Mouse (Mus musculus) hematopoietic stem cell, adult 5-6 weeks (primary cell): ENCODE measurements at regions not wholly inside any gene's neighbourhood (a gene's known extent, or its start where the extent isn't known, plus 50 kb on each side); places are given as distances from the start of the nearest gene placed in this dataset.

Source experiments
- ATAC-seq, 2 experiments: fragments of 125-278 bp in 1 of 2; replicated peaks in 1 of 2; 2 replicates each; pipeline ENCODE4 v1.8.0; 2016 to 2017; ENCODE audit warnings: inconsistent platforms in 2 of 2, mild to moderate bottlenecking in 2 of 2, moderate number of reproducible peaks in 2 of 2, low read depth in 1 of 2, moderate TSS enrichment in 1 of 2; ENCODE audit not compliant: low FRiP score in 2 of 2, poor library complexity in 2 of 2, severe bottlenecking in 2 of 2, insufficient read depth in 1 of 2, low TSS enrichment in 1 of 2

DNA sequence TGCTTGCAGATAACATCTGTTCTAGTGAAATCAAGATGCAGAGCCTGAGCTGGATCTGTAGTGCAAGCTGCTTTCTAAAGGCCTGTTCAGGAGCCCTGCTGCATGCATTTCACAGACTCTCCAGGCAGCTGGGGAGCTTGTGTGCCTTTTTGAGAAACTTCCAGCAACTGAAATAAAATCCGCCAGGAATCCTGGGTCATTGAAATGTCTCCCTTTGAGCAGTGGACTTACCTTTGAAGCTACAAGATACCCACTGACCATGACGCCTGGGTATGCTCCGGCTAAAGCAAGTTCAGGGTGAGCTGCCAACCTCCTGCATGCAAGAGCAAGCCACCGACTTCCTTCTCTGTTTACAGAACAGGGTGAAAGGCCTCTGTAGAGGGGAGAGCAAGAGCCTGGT, 278.7 kb downstream of the Cenpw start:
- ATAC-seq = no peak

DNA sequence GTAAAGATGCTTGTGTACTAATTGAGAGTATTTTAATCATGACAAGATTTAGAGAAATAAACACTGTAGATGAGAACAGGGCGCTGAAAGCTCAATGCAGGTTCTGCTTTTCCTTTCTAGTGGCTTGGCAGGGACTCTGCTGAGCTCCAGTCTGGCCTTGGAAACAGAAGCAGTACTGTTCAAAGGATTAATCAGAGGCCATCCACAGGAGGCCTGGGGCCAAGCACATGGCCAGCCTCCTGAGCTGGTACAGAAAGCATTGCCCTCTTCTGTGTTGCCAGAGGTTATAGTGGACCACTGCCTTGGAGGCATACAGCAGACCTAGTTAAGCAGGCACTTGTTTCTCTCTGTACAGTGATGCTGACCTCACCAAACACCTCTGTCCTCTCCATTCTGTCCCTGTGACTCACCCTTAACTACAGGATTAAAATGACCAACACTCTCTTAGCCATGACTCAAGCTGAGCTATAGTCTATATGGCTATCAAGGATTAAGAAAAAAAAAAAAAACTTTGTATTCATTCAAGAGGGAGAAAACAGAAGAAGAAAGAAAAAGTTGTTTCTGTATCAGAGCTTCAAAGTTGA, 302.5 kb downstream of the Cenpw start:
- peak; percentile 48 to 67; a peak in 3 of 4 replicates for ATAC-seq

DNA sequence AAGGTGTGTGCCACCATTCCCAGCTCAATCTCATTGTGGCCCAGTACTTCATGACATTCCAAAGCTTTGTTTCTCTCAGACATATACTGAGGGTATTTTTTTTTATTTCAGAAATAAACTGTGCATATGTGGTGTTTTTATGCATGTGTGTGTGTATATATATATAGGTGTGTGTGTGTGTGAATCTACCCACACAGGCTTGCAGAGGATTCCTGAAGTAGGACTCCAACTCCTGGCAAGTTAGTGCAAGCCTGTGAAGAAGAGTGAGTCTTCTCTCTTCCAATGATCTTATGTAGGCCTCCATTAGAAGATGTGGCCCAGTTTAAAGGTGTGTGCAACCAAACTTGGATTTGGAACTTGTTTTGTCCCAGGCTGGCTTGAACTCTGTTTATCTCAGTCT, 328.9 kb upstream of the Rspo3 start:
- no peak for ATAC-seq

DNA sequence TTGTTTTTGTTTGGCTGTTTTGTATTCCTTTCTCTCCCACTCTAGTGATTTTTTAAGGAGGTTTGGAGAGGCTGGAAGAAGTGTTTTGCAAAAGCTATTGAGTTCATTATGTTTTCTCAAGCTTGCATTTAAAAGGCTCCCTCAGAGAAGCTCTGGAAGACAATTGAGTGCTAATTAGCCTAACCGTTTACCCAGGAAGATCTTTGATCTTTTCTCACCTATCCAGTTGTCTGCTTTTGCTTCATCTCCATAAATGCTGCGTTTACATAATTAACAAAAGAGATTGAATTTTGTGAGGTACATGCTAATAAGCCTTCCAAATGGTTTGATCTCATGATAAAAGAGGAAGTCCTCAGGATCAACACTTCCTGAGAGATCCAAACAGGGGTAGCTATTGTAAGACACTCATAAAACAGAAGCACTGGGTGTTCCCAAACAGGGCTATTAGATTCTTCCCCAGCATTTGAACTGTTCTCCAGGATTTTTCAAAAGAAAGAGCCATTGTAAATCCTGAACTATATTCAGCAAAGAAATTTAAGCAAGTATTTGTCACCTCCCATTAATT, 320.2 kb upstream of the Rspo3 start:
- no peak for ATAC-seq

DNA sequence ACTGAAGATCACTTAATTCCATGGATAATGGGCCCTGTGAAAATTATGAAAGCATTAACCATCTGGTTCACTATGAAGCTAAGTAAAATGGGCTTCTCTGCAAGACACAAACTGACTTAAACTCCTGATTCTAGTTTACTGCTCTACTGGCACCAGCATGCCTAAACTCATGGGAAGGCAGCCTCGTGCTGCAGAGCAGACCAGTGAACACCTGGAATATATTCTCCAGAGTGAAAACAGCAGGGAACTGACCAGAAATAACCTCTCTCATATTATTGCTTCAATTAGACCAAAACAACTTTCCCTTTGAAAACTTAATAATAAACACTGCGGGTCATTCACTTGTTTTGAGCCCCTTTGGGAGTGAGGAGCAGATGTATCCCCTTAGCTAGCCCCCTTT, 316.8 kb upstream of the Rspo3 start:
- no peak for ATAC-seq

DNA sequence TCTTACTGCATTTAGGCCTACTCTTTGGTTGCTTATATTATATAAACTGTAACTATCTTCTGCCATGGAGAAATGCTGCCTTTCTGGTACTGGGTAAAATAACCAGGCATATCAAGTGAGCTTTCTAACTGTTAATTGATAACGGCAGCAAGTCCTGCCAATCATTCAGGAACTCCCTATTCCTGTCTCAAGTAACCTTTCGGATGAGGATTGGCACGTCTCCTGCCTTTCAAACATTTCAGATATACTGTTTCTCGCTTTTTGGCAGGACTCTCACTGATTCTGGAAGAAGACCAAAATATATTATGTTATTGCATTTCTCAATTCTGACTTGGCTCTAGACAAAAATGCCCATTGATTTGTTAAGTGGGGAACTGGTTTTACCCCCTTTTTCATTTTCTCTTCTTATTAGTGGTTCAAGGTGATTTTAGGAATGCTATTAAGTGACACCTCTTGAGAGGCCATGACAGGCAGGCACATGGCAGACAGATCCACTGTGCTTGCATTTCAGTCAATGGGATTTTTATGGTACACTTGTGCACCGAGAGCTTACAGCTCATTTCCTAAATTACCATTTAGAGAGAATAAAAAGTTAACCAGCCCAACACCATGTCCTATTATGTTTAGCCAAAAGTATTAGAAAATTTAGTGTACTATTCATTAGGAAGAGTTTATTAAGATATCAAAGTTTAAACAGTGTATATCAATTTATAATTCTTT, 289.4 kb upstream of the Rspo3 start:
- no peak for ATAC-seq

DNA sequence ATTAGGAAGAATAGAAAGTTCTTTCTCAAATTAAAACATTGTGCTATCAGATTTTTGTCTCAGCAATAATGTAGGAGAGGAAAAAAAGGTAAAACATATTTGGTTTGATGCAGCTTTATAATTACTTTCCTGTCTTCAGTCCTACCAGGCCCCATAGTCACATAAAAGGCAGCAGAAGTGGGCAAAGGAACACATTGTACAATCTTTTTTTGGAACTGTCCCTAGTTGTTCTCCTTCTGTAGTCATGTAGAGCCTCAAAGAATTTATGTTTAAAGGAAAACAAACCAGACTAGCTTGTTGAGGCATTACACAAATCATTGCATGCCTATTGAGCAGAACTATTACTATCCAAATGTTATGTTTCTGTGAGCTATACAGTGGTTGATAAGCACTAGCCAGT, 288.7 kb upstream of the Rspo3 start:
- no peak for ATAC-seq

DNA sequence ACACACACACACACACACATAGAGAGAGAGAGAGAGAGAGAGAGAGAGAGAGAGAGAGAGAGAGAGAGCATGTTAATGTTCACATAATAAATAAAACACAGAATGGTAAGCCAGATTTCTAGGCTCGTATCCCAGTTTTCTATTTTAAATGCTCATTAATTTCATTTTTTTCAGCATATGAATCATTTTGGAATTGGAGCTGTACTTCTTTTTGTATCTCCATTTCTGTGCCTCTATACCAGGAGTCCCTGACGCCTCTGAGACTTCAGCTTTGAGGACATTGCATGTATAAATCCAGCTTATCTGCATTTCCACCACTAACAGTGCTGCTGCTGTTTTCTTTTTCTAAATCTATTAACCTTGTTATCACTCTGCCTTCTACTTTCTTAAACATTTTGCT, 287.5 kb upstream of the Rspo3 start:
- ATAC-seq = no peak

DNA sequence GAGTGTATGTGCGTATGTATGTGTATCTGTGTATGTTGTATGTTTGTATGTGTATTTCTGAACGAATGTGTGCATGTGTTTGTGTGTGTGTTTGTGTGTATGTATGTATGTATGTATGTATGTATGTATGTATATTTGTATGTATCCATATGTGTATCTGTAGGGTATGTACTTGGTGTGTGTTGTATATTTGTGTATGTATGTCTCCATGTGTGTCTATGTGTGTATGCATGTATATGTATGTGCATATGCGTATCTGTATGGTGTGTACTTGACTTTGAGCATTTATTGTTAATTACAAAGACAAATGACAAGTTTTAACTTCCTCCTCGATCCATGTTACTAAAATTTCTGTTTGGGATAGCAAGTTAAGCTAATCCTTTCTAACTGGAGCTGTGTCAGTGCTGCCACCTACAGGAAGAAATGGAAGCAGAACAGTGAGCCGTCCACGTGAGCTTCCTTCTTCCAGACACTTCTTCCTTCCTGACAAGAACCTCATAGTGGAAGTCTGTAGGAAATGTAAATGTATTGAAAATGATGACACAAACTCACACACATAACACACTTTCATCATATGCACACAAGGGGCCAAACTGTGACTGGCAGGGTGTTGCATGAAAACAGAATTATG, 268.4 kb upstream of the Rspo3 start:
- ATAC-seq = peak; percentile 71 to 81

DNA sequence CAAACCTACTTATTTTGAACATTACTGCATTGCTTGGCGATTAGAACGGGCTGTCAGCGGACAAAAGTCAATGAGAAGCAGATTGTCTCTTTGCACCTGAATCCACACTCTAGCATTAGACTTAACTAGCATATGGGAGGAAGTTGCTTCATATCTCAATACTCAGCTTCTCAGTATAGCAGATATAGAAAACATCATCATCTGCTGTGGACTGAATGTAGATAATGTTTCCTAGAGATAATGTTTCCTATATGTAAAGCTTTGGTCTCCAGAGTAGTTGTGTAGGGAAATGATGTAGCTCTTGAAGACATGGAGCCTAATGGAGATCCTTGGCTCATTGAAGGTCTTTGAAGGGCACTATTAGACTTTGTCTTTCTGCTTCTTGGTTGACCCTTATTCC, 267.0 kb upstream of the Rspo3 start:
- ATAC-seq = no peak

DNA sequence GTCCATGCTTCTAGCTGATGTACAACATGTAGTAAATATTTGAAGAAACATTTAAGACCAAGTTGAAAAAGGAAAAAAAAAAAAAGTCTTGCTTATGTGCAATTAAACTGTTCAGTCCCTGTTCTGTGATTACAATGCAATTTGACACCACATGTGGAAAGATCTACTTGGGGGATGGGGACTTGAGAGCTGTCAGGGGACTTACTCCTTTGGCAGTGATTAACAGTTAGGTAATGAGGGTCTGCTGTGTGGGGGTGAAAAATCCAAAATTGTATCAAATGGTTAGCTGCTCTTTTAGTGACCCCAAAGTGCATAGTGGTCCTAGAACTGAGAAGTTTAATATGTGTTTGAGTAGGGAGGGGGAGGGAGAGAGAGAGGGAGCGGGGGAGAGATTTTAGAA, 259.0 kb upstream of the Rspo3 start:
- no peak for ATAC-seq

DNA sequence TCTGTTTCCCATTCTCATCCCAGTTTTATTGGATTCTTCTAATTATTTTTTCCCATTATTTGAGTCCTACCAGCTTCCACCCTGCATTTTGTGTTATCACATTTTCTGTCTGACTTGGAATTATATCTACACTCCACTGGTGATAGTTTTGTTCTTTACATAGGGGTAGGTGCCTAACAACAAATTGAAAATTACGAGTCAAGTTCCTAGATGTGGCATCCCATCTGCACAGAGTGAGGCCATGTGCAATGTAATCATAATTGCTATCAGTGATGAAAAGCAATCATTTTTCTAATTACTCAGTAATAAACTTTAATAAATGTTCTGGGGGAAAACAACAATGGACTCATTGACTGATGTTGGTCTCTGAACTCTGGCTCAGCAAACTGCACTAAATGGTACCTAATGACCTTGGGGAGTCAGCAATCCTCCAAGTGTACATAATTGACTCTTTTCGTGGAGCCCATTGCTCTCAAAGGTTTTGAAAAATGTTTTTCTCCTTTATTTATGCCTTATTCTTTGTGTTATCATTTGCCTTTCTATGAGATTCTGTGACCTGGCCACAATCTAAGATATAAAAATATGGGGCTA, 250.6 kb upstream of the Rspo3 start:
- no peak for ATAC-seq

DNA sequence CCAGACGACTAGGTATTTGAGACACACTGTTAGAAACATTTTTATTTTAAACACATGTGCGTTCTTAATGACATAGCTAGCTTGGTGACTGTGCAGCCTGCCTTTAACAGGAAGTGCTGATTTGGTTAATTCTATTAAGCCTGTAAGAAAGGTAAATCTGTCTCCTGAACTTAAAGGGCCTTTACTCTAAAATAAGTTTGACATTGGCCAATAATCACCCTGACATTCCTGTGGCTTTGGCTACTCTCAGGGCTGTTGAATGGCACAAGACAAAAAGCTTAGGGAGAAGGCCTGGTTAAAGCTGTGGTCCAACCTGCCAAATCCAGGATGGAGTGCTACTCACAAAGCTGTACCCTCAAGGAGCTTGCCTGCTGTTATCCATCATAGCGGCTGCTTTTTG, 201.0 kb upstream of the Rspo3 start:
- ATAC-seq = no peak

DNA sequence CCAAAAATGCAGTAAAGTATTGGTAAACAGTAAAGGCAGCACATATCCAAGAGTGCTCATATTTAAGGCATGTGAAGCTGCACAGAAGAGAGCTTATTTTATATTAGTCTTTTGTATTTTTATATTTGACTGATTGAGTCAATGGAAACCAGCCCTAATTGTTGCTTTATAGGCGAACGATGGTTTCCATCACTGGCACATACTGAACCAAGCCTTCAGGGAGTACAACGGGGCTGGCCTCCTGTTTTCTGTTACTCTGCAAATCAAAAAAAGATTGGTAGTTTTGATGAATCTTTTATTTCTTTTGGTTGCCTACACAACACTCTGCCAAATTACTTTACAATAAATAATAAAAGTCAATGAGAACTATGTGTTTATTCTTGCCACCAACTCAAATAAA, 189.7 kb upstream of the Rspo3 start:
- ATAC-seq = no peak

DNA sequence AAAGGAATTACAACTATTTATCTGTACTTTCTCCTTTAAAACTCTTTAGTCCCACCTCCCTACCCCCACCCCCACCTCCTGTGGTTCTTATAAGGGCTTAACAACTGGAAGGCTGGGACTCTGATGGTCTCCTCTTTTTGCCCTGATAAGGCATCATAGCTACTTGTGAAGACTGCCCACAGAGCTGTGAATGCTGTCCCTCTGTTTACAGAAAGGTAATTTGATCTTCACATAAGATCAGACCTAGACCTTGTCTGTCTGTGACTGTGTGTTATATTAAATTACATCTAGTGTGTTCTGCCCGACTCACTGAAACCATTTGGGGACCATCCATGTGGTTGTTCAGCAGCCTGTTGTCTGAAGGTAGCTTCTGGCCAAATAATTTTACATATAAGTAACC, 175.3 kb upstream of the Rspo3 start:
- ATAC-seq = no peak

DNA sequence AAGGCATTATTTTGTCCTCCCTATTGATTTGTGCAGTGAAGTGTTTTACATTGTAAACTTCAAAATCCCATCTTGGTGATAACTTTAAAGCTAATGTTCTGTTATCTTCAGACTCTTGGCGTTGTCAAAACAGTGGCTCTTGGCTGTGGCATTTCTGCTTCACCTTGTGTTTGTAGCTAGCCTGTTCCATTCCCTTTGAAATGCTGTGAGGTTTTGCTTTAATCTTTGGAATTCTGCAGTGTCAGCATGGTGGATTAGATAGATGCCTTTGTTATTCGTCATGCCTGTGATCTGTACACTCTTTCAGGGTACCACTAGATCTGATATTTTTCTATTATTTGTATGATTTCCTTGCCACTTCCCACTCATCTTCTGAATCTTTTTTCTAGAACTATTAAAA, 173.0 kb upstream of the Rspo3 start:
- no peak for ATAC-seq

DNA sequence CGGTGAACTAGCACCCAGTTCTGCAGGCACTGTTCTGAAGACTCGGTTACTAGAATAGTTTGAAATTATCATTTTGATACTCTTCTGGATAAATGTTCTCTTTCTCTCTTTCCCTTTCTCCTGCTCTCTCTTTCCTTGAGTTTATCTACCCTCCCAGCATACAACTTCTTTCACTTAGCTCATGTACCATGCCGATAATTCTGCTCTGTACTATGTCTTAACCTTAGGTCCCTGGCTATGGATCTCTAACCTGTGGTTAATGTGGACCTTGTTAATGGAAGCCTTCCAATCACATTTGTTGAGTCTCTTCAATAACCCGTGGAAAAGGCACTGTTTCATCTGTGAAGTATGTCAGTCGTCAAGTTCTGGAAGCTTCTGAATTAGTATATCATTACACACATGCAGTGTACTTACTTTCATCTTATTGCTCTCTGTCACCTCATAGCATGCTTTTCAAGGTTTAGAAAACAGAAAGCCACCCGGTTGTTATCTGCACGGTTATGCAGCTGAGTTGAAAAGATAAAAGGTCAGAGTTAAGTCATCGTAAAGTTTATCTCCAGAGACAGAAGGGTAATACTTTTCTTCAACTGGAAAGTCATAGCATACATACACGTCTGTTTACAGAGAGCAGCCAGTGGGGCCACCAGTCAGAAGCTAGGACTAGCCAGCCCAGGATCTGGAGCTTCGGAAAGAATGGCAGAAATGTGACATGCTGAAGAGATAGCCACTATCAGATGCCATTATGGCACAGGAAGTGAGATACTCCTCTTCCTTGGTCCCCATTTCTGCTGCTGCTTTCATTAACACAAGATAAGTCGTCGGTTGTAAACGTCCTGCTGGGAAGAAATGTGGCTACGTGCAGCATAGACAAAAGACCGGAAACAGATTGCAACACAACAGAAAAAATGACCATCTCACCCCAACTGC, 157.6 kb upstream of the Rspo3 start:
- 0 out of 4 replicates have a peak, but pooled peaks of 1 of the 2 experiments have one; percentile 12 for ATAC-seq
